Mouse (Mus musculus): ENCODE data around the gene Olfr222. TPM values are rescaled to one million over a fixed set of nuclear protein-coding genes. Genes with fewer than 3 reads are reported as not detected.

Gene Olfr222
- total RNA-seq, 2 experiments from 2014 or later, result not detected

DNA sequence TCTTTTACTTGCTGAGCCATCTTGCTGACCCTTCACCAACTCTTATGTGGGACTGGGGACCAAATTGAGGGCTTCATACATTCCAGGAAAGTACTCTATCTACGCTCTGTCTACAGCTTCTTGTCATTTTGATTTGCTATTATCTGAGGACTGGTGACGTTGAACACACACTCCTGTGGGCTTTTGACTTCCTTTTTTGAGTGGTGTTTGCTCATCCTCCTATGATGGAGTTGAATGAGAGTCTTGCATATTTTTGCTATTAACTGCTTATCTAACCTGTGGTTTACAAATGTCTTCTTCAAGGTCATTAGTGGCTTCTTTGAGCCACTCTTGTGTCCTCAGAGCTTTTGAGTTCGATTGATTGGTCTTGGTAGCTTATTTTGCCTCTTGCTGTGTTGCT, 35.9 kb downstream of the Olfr222 start:
- DNase-seq, result no peak

DNA sequence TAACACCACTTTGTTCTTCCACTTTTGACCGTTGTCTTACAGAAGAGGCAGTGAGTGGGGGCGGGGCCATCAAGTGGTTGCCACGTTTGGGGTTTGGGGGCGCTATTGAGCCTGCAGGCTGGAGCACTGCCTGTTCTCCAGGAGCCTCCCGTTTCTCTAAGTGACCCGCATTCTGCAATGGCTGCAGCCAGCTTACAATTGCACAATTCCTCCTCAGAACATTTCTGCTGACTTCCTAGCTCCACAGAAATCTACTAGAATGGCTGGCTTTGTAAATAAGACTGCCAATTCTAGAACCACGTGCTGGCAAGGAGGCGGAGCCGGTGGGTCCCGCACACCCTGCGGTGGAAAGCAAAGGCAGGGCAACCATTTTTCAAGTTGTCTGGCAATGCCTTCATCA, 37.6 kb downstream of the Olfr222 start:
- peak; percentile 77 for DNase-seq

DNA sequence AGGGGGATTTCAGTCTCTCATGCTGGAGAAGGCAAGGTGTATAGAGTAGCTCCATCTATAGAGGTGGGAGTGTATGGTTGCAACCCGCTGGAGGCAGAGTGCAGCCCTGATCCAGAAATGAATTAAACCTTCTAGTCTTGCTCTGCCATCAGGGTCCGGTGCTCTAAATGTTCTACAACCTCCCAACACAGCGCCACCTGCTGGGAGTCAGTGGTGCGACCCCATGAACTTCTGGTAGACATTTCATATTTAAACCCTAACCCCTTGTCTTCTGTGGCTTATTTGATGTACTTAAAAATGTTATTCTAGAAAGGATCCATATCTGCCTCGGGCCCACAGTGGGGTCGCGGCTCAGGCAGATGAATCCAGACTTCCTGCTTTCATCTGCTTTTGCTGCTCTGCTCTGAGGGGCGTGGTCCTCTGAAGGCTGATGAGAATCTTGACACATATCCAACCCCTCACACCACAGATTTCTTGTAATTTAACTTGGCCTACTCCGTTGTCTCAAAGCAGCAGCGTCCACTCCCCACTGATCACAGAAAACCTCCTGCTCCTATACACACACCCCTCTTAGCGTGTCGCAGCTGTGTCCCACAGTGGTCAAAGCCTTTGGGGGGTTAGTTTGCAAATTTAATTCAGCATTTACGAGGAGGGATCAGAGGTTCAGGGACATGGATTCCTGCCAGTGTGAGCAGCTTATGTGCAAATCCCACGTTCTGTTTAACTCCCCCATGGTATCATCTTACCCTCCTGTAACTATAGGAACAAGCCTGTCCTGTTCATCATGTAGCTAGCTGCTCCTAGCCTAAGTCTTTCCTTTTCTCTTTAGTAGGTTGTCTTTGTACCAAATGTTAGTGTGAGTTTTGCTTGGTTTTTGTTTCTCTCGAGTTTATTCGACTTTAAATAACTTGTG, 38.6 kb downstream of the Olfr222 start:
- DNase-seq, result peak; percentile 50

DNA sequence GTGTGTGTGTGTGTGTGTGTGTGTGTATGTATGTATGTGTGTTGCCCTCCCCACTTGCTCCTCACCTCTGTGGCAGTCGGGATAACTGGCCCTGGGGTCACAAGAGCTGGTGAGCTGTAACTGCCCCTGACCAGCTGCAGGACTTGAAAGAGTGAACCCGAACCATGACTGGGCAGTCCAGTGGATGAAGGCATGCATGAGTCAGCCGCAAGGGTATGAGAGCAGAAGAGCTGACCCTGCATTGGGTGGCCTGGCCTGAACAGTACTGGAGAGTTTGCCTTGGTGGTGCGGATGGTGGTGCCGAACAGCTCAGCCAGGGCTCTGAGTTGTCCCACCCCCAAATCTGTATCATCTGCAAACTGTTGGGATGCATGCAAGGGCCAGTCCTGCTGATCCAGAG, 44.5 kb downstream of the Olfr222 start:
- DNase-seq, result no peak

DNA sequence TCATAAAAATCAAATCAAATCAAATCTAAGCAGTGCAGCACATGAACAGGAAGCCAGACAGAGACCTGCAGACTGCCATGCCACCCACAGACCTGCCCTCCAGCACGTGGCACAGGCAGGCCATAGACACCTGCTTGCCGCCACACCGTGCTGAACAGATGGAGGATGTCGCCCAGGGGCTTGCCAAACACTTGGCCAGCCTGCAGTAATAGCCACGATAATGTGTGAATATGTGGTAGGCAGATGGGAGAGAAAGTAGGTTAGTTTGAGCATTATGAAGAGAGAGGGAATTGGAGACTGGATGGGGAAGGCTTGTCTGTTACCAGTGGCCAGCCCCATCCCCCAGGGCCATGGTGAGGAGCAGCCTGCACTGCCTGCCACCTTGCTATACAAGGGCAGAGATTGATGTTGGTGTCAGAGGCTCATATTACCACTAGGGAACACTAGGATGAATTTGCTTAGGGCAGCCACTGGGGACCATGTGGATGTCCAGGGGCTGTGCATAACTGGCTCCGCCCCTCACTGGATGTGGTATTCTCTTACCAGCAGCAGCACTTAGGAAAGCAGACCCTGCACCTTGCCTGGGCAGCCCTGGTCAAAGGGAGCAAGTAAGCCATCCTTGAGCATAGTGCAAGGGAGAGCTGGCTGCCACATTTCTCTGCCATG, 45.0 kb downstream of the Olfr222 start:
- DNase-seq, result no peak

DNA sequence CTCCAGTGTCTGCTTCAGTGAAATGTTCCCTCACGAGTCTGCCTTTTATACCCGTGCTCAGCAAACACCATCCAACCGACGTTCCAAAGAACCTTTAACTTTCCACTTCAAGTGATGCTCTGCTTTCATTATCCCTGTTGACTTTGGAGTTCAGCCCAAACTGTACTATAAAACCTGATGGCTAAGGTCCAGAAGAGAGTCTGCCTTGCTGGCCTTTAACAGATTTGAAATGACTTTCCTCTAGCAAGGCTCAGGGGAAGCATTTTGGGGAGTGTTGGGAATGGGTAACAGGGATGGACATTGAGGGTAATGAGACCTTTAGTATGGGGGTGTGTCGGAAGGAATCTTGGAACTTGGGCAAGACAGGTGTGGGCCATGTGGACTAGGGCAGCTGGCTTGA, 45.8 kb downstream of the Olfr222 start:
- DNase-seq, result no peak

DNA sequence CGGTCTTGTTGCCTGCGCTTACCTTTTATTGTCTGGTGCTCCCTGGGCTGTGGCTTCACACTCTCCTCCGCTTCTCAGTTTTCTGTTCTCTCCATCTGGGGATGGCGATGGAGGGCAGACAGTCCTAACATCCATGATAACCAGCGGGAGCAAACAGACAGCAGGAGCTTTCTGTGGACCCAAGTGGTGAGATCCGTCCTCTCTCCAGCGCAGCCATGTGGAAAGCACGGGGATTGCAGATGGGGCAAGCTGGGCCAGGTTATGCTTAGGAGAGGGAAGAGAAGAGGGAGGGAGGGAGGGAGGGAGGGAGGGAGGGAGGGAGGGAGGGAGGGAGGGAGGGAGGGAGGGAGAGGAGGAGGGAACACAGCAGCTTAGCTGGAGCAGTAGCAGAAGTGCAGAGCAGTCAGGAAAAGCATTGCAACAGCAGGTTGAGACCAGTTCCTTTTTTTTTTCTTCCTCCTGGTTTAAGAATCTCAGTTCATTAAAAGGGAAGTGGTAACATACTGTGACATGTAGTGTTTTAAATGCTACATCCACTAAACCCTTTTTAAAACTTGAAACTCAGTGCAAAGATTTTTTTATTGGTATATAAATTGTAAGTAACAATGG, 49.5 kb downstream of the Olfr222 start, which contains the start of gene Zkscan17:
TSS of gene Zkscan17 (minus strand) at position 280 of the 609 bp plus-strand sequence.
- DNase-seq, result peak; percentile 49

DNA sequence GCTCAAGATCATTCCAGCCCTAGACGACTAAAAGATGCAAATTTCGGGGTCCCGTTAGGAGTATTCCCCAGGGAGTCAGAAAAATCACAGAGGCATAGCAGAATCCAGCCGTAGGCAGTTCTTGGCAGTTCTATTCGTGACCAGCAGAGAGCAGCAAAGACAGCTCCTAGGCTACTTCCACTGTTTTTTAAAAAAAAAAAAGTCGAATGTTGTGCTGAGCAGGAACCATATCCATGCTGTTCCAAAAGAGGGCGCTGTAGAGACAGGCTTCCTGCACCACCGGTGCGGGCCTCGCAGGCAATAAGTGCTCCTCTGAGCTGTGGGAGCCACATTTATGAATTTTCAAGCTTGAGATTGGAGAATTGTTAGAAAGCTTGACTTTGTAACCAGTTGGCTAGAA, 50.8 kb downstream of the Olfr222 start:
- DNase-seq, result peak; percentile 81

DNA sequence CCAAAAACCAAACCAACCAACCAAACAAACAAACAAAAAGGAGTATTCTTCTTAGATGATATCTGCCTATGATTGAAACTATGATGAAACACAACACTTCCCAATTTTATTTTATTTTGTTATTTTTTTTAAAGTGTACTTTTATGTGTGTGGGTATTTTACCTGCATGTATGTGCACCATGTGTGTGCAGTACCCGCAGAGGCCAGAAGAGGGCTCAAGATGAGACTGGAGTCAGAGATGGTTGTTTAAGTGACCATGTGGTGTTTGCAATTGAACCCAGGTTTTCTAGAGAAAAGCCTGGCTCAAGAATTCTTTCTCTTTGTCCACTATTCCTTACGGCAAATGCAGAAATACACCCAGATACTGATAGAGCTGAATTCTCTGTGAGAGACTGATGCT, 51.9 kb downstream of the Olfr222 start:
- no peak for DNase-seq

Other genes with a start within 250 kb of the Olfr222 start
- not detected for gene Prss38, start 200.6 kb downstream of the Olfr222 start, total RNA-seq (2021)
- 1 to 10 TPM; 7.5 to 9.8 TPM for gene Jmjd4, start 126.2 kb downstream of the Olfr222 start, total RNA-seq (2021)
- gene Snap47, start 125.0 kb downstream of the Olfr222 start, total RNA-seq (2021), result 10 to 100 TPM; 56.4 to 56.8 TPM
- gene Zfp867, start 103.8 kb downstream of the Olfr222 start, total RNA-seq (2021), result 1 to 10 TPM; 3.9 to 6.4 TPM
- gene Zkscan17, start 49.5 kb downstream of the Olfr222 start, total RNA-seq (2021), result 10 to 100 TPM; 22.6 to 23.4 TPM
- gene Nlrp3, start 34.7 kb downstream of the Olfr222 start, total RNA-seq (2021), result under 1 TPM; 0.42 to 0.51 TPM
- not detected for gene Olfr223, start 17.1 kb upstream of the Olfr222 start, total RNA-seq (2021)
- 100 to 1,000 TPM; 216 to 263 TPM for gene Mprip, start 85.1 kb upstream of the Olfr222 start, total RNA-seq (2021)
- 10 to 100 TPM in 1 of 2 experiments, 1 to 10 TPM in 1; 6.5 to 10.4 TPM for gene Pld6, start 211.4 kb upstream of the Olfr222 start, total RNA-seq (2021)
- gene Flcn, start 233.8 kb upstream of the Olfr222 start, total RNA-seq (2021), result 10 to 100 TPM; 33.3 to 51.3 TPM